Mouse (Mus musculus): Measurements from ENCODE around the gene Arhgef18. TPM values are rescaled to one million over a fixed set of nuclear protein-coding genes. Genes with fewer than 3 reads are reported as not detected.

Arhgef18 gene
- polyA plus RNA-seq, 1 experiment: 67.7 TPM

DNA sequence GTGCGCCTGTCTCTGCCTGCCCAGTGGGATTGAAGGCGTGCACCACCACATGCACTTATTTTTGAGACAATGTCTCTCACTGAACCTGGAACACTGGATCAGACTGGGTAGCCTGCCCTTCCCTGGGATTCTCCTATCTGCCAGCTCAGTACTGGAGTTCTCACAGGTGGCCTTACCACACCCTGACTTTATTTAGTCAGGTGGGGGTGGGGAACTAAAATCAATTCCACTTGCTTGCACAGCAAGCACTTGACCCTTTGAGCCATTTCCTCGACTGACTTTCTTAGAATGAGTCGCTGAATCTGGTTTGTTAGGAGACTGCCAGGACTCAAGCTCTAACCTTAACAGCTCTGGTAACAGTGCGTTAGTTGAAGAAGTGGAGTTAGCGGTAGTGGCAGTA lies 40.1 kb upstream of the Arhgef18 start:
- Histone ChIP-seq H3K9me3 (replicated peaks; ENCODE audit: control insufficient read depth, insufficient read depth, low read length, poor library complexity, severe bottlenecking) (no peaks in the 10 kb centered on the region), H3K27ac (ENCODE audit: insufficient read depth, low read length) (no peak overlapping the region), H3K4me3 (ENCODE audit: low read depth, low read length) (no peak overlapping the region), H3K36me3 (ENCODE audit: control insufficient read depth, insufficient read depth, low read length, poor library complexity, severe bottlenecking) (no peaks in the 10 kb centered on the region), H3K4me1 (ENCODE audit: control insufficient read depth, insufficient read depth, low read length) (peaks cover 6% of the 10 kb centered on the region), H3K9ac (ENCODE audit: low read depth, poor library complexity, severe bottlenecking) (no peak overlapping the region), H3K27me3 (ENCODE audit: control insufficient read depth, insufficient read depth, low read length, poor library complexity, severe bottlenecking) (no peaks in the 10 kb centered on the region)
- TF ChIP-seq POLR2A (IDR thresholded peaks at IDR 0.05; ENCODE audit: insufficient read depth, low read length) (no peak), EP300 (IDR thresholded peaks at IDR 0.05; ENCODE audit: insufficient read depth, low read depth, low read length) (no peak)

DNA sequence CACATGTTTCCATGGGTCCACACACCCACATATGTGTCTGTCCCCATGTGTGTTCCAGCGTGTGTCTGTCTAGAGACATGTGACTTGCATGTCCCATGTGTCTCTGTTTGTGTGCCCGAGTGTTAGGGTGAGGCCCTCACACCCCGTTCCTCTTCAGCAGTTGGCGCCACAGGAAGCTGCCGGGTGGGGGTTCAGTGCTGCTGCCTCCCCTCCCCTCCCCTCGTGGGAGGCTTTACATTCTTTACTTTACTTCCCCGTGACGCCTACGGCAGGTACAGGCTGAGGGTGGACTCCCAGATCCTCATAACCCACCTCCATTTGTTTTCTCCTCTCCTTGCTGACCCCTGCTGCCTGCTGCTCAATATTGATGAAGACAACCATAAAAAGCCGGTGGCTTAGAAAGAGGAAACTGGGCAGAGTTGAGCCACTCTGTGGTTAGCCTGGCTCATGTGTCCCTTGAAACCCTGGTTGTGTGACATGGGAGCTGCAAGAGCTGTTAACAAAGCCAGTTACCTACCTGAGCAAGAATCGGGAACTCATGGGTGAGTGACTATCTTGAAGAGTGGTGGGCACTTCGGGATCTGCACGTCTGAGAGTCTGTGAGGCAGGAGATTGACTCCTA lies 39.5 kb upstream of the Arhgef18 start, which contains the start of gene A430078G23Rik:
Gene A430078G23Rik, plus strand, starts transcription at position 227 of the 622 bp plus-strand sequence.
- peaks cover 5% of the 10 kb centered on the region for H3K4me1 ChIP-seq (ENCODE audit: control insufficient read depth, insufficient read depth, low read length)
- H3K9me3 ChIP-seq (replicated peaks; ENCODE audit: control insufficient read depth, insufficient read depth, low read length, poor library complexity, severe bottlenecking): no peaks in the 10 kb centered on the region
- H3K9ac ChIP-seq (ENCODE audit: low read depth, poor library complexity, severe bottlenecking): no peak within 1 kb of the TSS
- H3K27ac ChIP-seq (ENCODE audit: insufficient read depth, low read length): no peak within 1 kb of the TSS
- no peaks in the 10 kb centered on the region for H3K36me3 ChIP-seq (ENCODE audit: control insufficient read depth, insufficient read depth, low read length, poor library complexity, severe bottlenecking)
- H3K27me3 ChIP-seq (ENCODE audit: control insufficient read depth, insufficient read depth, low read length, poor library complexity, severe bottlenecking): no peaks in the 10 kb centered on the region
- TF ChIP-seq POLR2A (IDR thresholded peaks at IDR 0.05; ENCODE audit: insufficient read depth, low read length) (no peak), CTCF (IDR thresholded peaks at IDR 0.05; ENCODE audit: low read depth, low read length) (no peak), EP300 (IDR thresholded peaks at IDR 0.05; ENCODE audit: insufficient read depth, low read depth, low read length) (no peak)
- no peak within 1 kb of the TSS for H3K4me3 ChIP-seq (ENCODE audit: low read depth, low read length)

DNA sequence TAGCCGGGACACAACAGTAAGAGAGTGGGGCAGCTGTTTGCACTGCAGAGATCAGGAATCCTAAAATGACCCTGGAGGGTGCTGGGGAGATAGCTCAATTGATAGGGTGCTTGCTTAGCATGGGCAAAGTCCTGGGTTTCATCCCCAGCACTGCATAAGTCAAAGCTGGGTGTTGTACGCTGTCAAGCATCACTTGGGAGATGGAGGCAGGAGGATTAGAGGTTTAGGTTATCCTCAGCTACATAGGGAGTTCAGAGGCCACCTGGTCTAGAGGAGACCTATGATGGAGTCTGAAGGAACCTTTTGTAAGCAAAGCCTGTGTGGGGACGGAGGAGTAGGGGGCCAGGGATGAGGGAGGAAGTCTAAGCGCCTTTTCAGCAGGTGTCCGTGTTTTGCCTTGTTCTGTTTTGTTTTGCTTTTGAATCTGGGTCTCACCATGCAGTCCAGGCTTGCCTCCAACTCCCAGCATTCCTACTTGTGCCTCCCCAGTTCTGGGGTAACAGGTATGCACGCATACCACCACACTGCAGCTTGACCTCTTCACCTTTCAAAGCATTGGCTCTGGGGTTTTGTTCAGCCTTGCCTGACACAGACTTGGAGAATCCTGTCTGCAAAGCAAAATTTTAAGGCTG lies 38.9 kb upstream of the Arhgef18 start:
- Histone ChIP-seq H3K27ac (ENCODE audit: insufficient read depth, low read length) (no peak overlapping the region), H3K9ac (ENCODE audit: low read depth, poor library complexity, severe bottlenecking) (no peak overlapping the region), H3K4me3 (ENCODE audit: low read depth, low read length) (no peak overlapping the region), H3K36me3 (ENCODE audit: control insufficient read depth, insufficient read depth, low read length, poor library complexity, severe bottlenecking) (no peaks in the 10 kb centered on the region), H3K27me3 (ENCODE audit: control insufficient read depth, insufficient read depth, low read length, poor library complexity, severe bottlenecking) (no peaks in the 10 kb centered on the region), H3K4me1 (ENCODE audit: control insufficient read depth, insufficient read depth, low read length) (peaks cover 3% of the 10 kb centered on the region), H3K9me3 (replicated peaks; ENCODE audit: control insufficient read depth, insufficient read depth, low read length, poor library complexity, severe bottlenecking) (no peaks in the 10 kb centered on the region)
- TF ChIP-seq POLR2A (IDR thresholded peaks at IDR 0.05; ENCODE audit: insufficient read depth, low read length): no peak
- TF ChIP-seq CTCF (IDR thresholded peaks at IDR 0.05; ENCODE audit: low read depth, low read length): no peak
- TF ChIP-seq EP300 (IDR thresholded peaks at IDR 0.05; ENCODE audit: insufficient read depth, low read depth, low read length): no peak

DNA sequence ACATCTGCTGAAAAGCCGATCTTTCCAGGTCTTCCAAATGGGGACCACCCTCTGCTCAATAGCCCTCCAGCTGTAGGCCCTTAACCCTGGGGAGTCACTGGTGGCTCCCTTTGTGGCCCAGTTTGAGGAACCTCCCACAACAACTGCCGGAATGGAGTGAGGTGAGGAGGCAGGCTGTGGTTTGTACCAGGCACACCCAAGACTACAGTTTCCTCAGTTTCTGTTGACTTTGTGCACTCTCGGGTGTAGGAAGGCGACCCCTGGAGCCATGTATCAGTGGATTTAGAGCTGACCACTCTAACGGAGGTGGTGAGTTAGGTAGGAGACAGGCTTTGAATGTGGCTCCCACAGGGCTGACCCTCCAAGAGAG lies 38.4 kb upstream of the Arhgef18 start:
- Histone ChIP-seq H3K9me3 (replicated peaks; ENCODE audit: control insufficient read depth, insufficient read depth, low read length, poor library complexity, severe bottlenecking) (no peaks in the 10 kb centered on the region), H3K4me3 (ENCODE audit: low read depth, low read length) (no peak overlapping the region), H3K36me3 (ENCODE audit: control insufficient read depth, insufficient read depth, low read length, poor library complexity, severe bottlenecking) (no peaks in the 10 kb centered on the region), H3K9ac (ENCODE audit: low read depth, poor library complexity, severe bottlenecking) (no peak overlapping the region), H3K4me1 (ENCODE audit: control insufficient read depth, insufficient read depth, low read length) (peaks cover 3% of the 10 kb centered on the region), H3K27me3 (ENCODE audit: control insufficient read depth, insufficient read depth, low read length, poor library complexity, severe bottlenecking) (no peaks in the 10 kb centered on the region), H3K27ac (ENCODE audit: insufficient read depth, low read length) (no peak overlapping the region)
- no peak for TF ChIP-seq EP300 (IDR thresholded peaks at IDR 0.05; ENCODE audit: insufficient read depth, low read depth, low read length)
- no peak for TF ChIP-seq CTCF (IDR thresholded peaks at IDR 0.05; ENCODE audit: low read depth, low read length)
- no peak for TF ChIP-seq POLR2A (IDR thresholded peaks at IDR 0.05; ENCODE audit: insufficient read depth, low read length)

DNA sequence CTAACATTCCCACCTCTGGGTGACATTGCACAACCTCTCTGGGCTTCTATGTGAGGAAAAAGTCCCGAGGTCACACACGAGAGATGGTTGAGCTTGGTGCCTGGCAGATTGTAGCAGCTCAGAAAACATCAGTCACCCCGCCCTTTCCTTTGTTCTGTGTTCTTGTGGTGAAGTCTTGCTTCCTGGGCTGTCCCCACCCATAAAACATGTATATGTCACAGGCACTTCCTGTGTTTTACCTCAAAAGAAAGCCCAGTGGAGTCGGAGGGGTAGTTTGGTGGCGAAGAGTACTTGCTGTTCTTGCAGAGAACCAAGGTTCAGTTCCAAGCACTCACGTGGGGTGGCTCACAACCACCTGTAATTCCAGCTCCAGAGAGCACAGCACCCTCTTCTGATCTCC lies 37.2 kb upstream of the Arhgef18 start:
- Histone ChIP-seq H3K27me3 (ENCODE audit: control insufficient read depth, insufficient read depth, low read length, poor library complexity, severe bottlenecking) (no peaks in the 10 kb centered on the region), H3K9ac (ENCODE audit: low read depth, poor library complexity, severe bottlenecking) (no peak overlapping the region), H3K27ac (ENCODE audit: insufficient read depth, low read length) (no peak overlapping the region), H3K4me3 (ENCODE audit: low read depth, low read length) (no peak overlapping the region), H3K36me3 (ENCODE audit: control insufficient read depth, insufficient read depth, low read length, poor library complexity, severe bottlenecking) (no peaks in the 10 kb centered on the region), H3K9me3 (replicated peaks; ENCODE audit: control insufficient read depth, insufficient read depth, low read length, poor library complexity, severe bottlenecking) (no peaks in the 10 kb centered on the region), H3K4me1 (ENCODE audit: control insufficient read depth, insufficient read depth, low read length) (peaks cover 3% of the 10 kb centered on the region)
- TF ChIP-seq EP300 (IDR thresholded peaks at IDR 0.05; ENCODE audit: insufficient read depth, low read depth, low read length) (no peak), CTCF (IDR thresholded peaks at IDR 0.05; ENCODE audit: low read depth, low read length) (peak; percentile 44)

DNA sequence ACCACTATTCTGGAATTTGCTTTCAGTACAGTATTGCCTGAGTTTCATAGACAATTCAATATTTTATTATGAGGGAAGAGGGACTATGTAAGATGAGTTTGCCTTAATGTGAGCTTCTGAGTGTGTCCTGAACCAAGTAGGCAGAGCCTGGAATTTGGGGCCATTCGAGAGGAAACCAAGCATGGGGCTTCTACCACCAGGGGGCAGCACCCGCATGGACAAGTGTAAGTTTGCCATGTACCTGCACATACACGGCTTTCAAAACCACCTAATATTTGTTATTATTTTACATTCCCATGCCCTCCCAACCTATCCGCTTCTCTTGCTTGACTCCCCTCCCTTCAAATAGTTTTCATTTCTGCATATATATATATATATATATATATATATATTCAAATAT lies 34.7 kb upstream of the Arhgef18 start:
- no peaks in the 10 kb centered on the region for H3K27me3 ChIP-seq (ENCODE audit: control insufficient read depth, insufficient read depth, low read length, poor library complexity, severe bottlenecking)
- H3K9me3 ChIP-seq (replicated peaks; ENCODE audit: control insufficient read depth, insufficient read depth, low read length, poor library complexity, severe bottlenecking): no peaks in the 10 kb centered on the region
- H3K4me3 ChIP-seq (ENCODE audit: low read depth, low read length): no peak overlapping the region
- no peaks in the 10 kb centered on the region for H3K36me3 ChIP-seq (ENCODE audit: control insufficient read depth, insufficient read depth, low read length, poor library complexity, severe bottlenecking)
- H3K9ac ChIP-seq (ENCODE audit: low read depth, poor library complexity, severe bottlenecking): no peak overlapping the region
- TF ChIP-seq EP300 (IDR thresholded peaks at IDR 0.05; ENCODE audit: insufficient read depth, low read depth, low read length) (no peak), CTCF (IDR thresholded peaks at IDR 0.05; ENCODE audit: low read depth, low read length) (peak; percentile 93), POLR2A (IDR thresholded peaks at IDR 0.05; ENCODE audit: insufficient read depth, low read length) (no peak)
- no peak overlapping the region for H3K27ac ChIP-seq (ENCODE audit: insufficient read depth, low read length)
- H3K4me1 ChIP-seq (ENCODE audit: control insufficient read depth, insufficient read depth, low read length): peaks cover 3% of the 10 kb centered on the region
